Mouse (Mus musculus) liver, embryonic 16.5 days (tissue): Measurements from ENCODE around the gene Dsel. TPM values are rescaled to one million over a fixed set of nuclear protein-coding genes. Genes with fewer than 3 reads are reported as not detected.
A peak's percentile ranks its signal among the peaks of the same experiment; 100 is the strongest.

ENCODE experiments used
- ATAC-seq: fragments of 200-750 bp; cut with Nextera tagmentation; 2 replicates; pipeline ENCODE4 v1.8.0; 2017; ENCODE audit warnings: low read depth, mild to moderate bottlenecking, moderate number of reproducible peaks, moderate library complexity
- H3K27ac ChIP-seq: fragments of 300-500 bp; sonication (generic); 2 replicates; pipeline ENCODE4 v1.5.1; 2014; ENCODE audit warnings: mild to moderate bottlenecking, low read length
- H3K27me3 ChIP-seq: fragments of 300-500 bp; sonication (generic); 2 replicates; pipeline ENCODE4 v1.6.1; 2014; ENCODE audit warnings: low read depth, low read length, mixed read lengths; ENCODE audit not compliant: control insufficient read depth, insufficient read depth
- H3K36me3 ChIP-seq: fragments of 300-500 bp; sonication (generic); 2 replicates; pipeline ENCODE4 v1.6.1; 2014; ENCODE audit warnings: mild to moderate bottlenecking; ENCODE audit not compliant: control insufficient read depth, insufficient read depth
- H3K4me1 ChIP-seq: fragments of 300-500 bp; sonication (generic); 2 replicates; pipeline ENCODE4 v1.6.1; 2014; ENCODE audit warnings: low read depth, low read length, mixed read lengths; ENCODE audit not compliant: control insufficient read depth
- H3K4me2 ChIP-seq: fragments of 300-500 bp; sonication (generic); 2 replicates; pipeline ENCODE4 v1.6.1; 2014; ENCODE audit warnings: low read depth, low read length, mixed read lengths
- H3K4me3 ChIP-seq: fragments of 300-500 bp; sonication (generic); 2 replicates; pipeline ENCODE4 v1.5.1; 2014; ENCODE audit warnings: low read depth, mild to moderate bottlenecking, low read length
- H3K9ac ChIP-seq: fragments of 300-500 bp; sonication (generic); 2 replicates; pipeline ENCODE4 v1.6.1; 2014; ENCODE audit warnings: low read depth, low read length
- H3K9me3 ChIP-seq: fragments of 300-500 bp; sonication (generic); replicated peaks from 2 replicates; pipeline ENCODE4 v1.6.1; 2016; ENCODE audit warnings: low read length; ENCODE audit not compliant: control insufficient read depth
- WGBS: fragments of 180-500 bp; shearing (Covaris S2); extraction: QIAGEN DNeasy Blood & Tissue Kit; methylation state at CpG from one replicate; pipeline ENCODE4 v1.1.7; 2014; ENCODE audit not compliant: insufficient replicate concordance; 5-methylcytosine and 5-hydroxymethylcytosine counted together
- polyA plus RNA-seq: library from polyadenylated mRNA; unstranded; fragments of >200 nt; fragmentation: Nextera tagmentation; extraction: Ambion mirVana; gene quantifications from 2 replicates; pipeline ENCODE4 v1.2.1, GENCODE M21; 2015

Dsel gene
- 0.50 and 0.78 TPM in 2 replicates for polyA plus RNA-seq

DNA sequence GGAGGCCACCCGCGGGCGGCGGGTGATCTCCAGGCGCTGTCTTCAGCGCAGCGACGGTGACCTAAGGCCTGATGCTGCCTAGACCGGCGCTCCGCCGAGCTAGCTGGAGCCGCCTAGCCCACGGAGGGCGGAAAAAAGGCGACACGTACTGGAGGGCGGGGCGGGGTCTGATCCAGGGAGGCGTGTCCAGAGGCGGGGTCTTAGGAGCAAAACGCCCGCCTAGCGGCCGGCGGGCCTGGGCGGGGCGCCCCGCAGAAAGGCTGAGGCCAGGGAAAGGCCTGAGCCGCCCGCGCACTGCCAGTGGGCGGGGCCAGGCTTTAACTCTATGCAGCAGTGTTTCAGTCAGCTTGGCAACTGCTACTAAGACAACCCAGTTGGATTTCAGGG lies at the start of gene Dsel:
Dsel (minus strand) TSS at position 140 of the 387 bp plus-strand sequence.
- peaks cover 3% of the 10 kb centered on the region for H3K4me1 ChIP-seq
- no peaks in the 10 kb centered on the region for H3K27me3 ChIP-seq
- peak within 1 kb of the TSS; percentile 45 for H3K9ac ChIP-seq
- peak within 1 kb of the TSS; percentile 79 for H3K4me2 ChIP-seq
- peak within 1 kb of the TSS; percentile 25; the same call in 1 of the 2 replicates for H3K27ac ChIP-seq
- no peaks in the 10 kb centered on the region for H3K36me3 ChIP-seq
- ATAC-seq = peak; percentile 95
- H3K9me3 ChIP-seq = no peaks in the 10 kb centered on the region
- WGBS = under 1% methylated on average over 32 of the region's 33 CpGs
- H3K4me3 ChIP-seq = peak within 1 kb of the TSS; percentile 59

GRCm38 (mm10) chr1:111911424-111911823 lies 46.7 kb upstream of the Dsel start:
- no peak for ATAC-seq
- H3K9ac ChIP-seq = no peak overlapping the region
- H3K36me3 ChIP-seq = no peaks in the 10 kb centered on the region
- H3K4me1 ChIP-seq = no peaks in the 10 kb centered on the region
- no peak overlapping the region for H3K27ac ChIP-seq
- H3K27me3 ChIP-seq = no peaks in the 10 kb centered on the region
- no peak overlapping the region for H3K4me2 ChIP-seq
- WGBS = 59% methylated on average over 1 of the region's 1 CpGs
- no peak overlapping the region for H3K4me3 ChIP-seq
- no peaks in the 10 kb centered on the region for H3K9me3 ChIP-seq

DNA sequence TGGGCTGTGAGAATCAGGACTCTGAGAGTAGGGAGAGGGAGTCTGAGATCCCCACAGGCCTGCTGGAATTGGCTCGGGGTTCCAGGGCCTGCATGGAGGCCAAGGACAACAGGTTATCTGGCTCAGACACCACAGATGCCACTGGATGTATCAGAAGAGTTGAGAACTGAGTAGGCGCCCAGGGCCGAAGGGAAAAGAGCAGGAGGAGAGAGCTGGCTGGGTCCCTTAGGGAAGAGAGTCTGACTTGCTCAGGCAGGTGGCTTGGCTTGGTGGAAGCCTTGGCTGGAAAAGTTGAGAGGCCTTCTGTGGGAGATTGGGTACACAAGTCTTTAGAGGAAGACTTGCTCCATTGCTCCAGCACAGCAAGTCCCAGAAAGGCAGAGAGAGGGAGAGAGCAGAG lies 18.6 kb upstream of the Dsel start:
- Histone ChIP-seq H3K27ac (no peak overlapping the region), H3K4me2 (no peak overlapping the region), H3K27me3 (no peaks in the 10 kb centered on the region), H3K4me3 (no peak overlapping the region), H3K4me1 (no peaks in the 10 kb centered on the region), H3K9me3 (no peaks in the 10 kb centered on the region), H3K36me3 (no peaks in the 10 kb centered on the region), H3K9ac (no peak overlapping the region)
- WGBS = 49% methylated on average over 3 of the region's 3 CpGs
- no peak for ATAC-seq

DNA sequence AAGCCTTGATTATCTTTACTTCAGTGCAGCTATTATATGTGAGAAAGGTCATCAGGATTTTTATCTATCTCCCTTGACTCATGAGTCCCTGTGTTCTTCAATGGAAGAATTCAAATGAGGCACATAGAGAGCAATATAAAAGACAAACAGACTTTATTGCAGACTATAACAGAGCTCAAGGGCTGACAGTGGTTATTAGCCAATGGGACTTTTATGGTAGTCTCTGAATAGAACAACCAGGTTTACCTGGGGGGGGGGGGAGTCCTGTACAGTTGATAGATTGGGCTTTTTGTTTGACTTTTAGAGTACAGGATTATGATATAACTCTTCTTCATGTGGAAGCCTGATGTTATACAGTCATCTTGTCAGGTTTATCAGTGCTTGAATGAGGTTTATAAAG lies 11.1 kb upstream of the Dsel start:
- Histone ChIP-seq H3K36me3 (no peaks in the 10 kb centered on the region), H3K27me3 (no peaks in the 10 kb centered on the region), H3K27ac (no peak overlapping the region), H3K9me3 (no peaks in the 10 kb centered on the region), H3K4me3 (no peak overlapping the region), H3K4me2 (no peak overlapping the region), H3K4me1 (no peaks in the 10 kb centered on the region), H3K9ac (no peak overlapping the region)
- ATAC-seq = no peak

DNA sequence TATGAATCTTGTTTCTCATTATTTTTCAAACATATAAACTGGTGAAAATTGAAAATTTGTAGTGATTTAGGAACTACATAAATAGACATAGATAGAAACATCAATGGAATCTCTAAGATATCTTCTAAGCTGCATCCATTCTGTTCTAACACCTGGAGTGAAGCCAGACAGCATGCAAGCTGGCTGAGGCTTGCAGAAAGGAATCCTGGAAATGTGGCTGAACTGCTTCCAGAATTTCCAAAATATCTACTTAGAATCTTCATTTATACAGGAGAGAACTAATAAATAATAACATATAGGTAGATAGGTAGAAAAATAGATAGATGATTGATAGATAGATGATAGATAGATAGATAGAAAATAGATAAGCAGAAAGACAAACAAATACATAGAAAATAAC lies 8.5 kb upstream of the Dsel start:
- Histone ChIP-seq H3K36me3 (no peaks in the 10 kb centered on the region), H3K9me3 (no peaks in the 10 kb centered on the region), H3K27me3 (no peaks in the 10 kb centered on the region), H3K4me2 (no peak overlapping the region), H3K27ac (no peak overlapping the region), H3K4me1 (no peaks in the 10 kb centered on the region), H3K4me3 (no peak overlapping the region), H3K9ac (no peak overlapping the region)
- no peak for ATAC-seq

DNA sequence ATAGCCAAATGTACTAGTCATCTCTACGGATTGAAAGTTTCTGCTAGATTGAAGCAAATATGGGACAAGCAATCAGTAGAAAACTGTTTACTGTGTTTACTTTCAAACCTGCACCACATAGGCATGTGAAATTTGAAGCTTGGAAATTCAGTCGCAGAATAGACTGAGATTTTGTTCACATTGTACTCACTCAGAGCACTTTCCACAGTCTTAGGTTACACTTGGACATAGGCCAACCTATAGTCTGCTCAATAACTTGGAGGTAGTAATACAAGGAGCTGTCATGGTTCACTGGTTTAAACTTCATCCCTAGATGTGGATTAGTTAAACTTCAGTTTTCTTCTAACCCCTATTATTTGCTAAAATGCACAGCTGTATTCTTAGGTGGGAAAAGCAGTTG lies 749 bp upstream of the Dsel start:
- Histone ChIP-seq H3K9ac (no peak overlapping the region), H3K4me1 (peaks cover 3% of the 10 kb centered on the region), H3K9me3 (no peaks in the 10 kb centered on the region), H3K4me3 (no peak overlapping the region), H3K27ac (no peak overlapping the region), H3K4me2 (no peak overlapping the region), H3K27me3 (no peaks in the 10 kb centered on the region), H3K36me3 (no peaks in the 10 kb centered on the region)
- ATAC-seq = no peak
- 64% methylated on average over 2 of the region's 2 CpGs for WGBS

- peak overlapping the region; percentile 45 for H3K9ac ChIP-seq
- ATAC-seq = peak; percentile 57
- H3K4me3 ChIP-seq = peak overlapping the region; percentile 59
- H3K36me3 ChIP-seq = no peaks in the 10 kb centered on the region
- H3K9me3 ChIP-seq = no peaks in the 10 kb centered on the region
- H3K27ac ChIP-seq = peak overlapping the region; percentile 25; the same call in 1 of the 2 replicates
- WGBS = under 1% methylated on average over 41 of the region's 41 CpGs
- no peaks in the 10 kb centered on the region for H3K27me3 ChIP-seq
- peaks cover 3% of the 10 kb centered on the region for H3K4me1 ChIP-seq
- peak overlapping the region; percentile 79 for H3K4me2 ChIP-seq
These were observed 497 bp downstream of the Dsel start for GRCm38 (mm10) chr1:111864063-111864778.

DNA sequence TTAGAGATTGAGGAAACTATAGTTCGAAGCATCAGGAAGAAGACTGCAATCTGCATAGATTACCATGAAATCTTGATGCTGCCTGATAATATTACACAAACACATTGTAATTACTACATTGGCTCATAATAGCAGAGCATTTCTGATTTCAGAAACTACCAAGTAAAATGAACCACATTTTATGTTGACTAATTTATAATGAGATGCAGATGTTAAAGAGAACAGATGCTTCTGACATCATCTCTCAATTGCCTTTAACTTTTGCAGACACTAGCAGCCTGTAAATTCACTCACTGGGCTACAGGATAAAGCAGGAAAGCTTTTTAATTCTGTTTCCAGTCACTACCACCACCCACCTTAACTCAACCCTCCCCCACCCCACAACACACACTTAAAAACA lies 6.9 kb downstream of the Dsel start:
- H3K36me3 ChIP-seq = no peaks in the 10 kb centered on the region
- no peak overlapping the region for H3K9ac ChIP-seq
- no peak overlapping the region for H3K27ac ChIP-seq
- H3K27me3 ChIP-seq = no peaks in the 10 kb centered on the region
- ATAC-seq = no peak
- 68% methylated on average over 1 of the region's 1 CpGs for WGBS
- no peak overlapping the region for H3K4me2 ChIP-seq
- H3K9me3 ChIP-seq = no peaks in the 10 kb centered on the region
- no peaks in the 10 kb centered on the region for H3K4me1 ChIP-seq
- H3K4me3 ChIP-seq = no peak overlapping the region

DNA sequence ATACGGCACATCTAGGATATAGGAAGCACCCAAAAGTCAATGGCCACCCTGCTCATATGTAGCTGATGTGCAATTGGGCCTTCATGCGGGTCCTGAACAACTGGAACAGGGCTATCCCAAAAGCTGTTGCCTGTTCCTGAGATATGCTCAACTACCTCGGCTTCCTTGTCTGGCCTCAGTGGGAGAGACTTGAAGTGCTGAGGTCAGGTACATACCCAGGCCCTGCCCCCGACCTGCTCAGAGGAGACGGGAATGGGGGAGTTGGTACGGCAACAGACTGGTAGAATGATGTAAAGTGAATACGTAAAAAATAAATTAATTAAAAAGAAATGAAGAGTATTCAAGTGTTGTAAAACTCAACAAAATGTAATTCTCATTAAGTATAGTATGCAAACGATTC lies 12.3 kb downstream of the Dsel start:
- Histone ChIP-seq H3K27me3 (no peaks in the 10 kb centered on the region), H3K9me3 (no peaks in the 10 kb centered on the region), H3K4me2 (no peak overlapping the region), H3K36me3 (no peaks in the 10 kb centered on the region), H3K27ac (no peak overlapping the region), H3K4me3 (no peak overlapping the region), H3K4me1 (no peaks in the 10 kb centered on the region), H3K9ac (no peak overlapping the region)
- WGBS = 73% methylated on average over 8 of the region's 8 CpGs
- ATAC-seq = no peak
